Mouse (Mus musculus): ENCODE results near the gene Spaar.

DNA sequence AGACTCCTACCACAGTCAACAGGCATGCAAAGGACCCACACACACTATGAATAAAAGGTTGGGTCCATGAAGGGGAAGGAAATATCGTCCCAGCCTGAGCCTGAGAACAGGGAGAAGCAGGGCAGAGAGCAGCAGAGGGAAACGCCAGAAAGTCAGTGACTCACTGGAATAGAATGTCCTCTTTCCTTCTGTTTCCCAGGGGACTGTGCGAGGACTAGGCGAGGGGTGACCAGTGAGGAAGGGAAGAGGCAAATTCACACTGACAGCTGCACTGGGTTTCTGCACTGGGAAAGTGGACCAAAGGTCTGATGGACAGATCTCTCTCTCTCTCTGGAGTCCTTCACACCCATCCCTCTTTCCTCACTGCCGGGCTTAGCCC, 1.3 kb upstream of the Spaar start:
- no peak for TF ChIP-seq POLR2A (IDR thresholded peaks at IDR 0.05; ENCODE audit: control insufficient read depth, low read depth, low read length)
- no peak for TF ChIP-seq CTCF (IDR thresholded peaks at IDR 0.05; ENCODE audit: control insufficient read depth, insufficient read depth, insufficient replicate concordance, low read depth, low read length)
